Comparison of ENCODE assay signal across 15 mouse cellular contexts in genomic region chr14:59927804-59928203, GRCm38 (mm10).
"Had no signal": no experiment of that assay in that cellular context is flagged by ENCODE, and none has a peak within 500 bp of the region (broad histone marks: within the 10 kb centered on the region; RNA-seq: fewer than 3 reads in every experiment).

No protein-coding gene starts in this region.

- H3K36me3 ChIP-seq: liver, embryonic 13.5 days; stomach, embryonic 15.5 days had no signal

- DNase-seq: kidney, postnatal 25 days; layer of hippocampus, adult 9-11 months; liver, embryonic 13.5 days; lung, adult 2 months; lung, postnatal 14 days; lung, postnatal 4 days; midbrain, embryonic 14.5 days; retina, postnatal 1 day; right cerebral cortex, postnatal 25 days; spleen, adult 18-20 months; thymus, postnatal 36 days had no signal

- H3K4me2 ChIP-seq: liver, embryonic 13.5 days; midbrain, embryonic 11.5 days; stomach, embryonic 15.5 days had no signal

- H3K4me3 ChIP-seq: layer of hippocampus, adult 2 months; liver, embryonic 13.5 days; stomach, embryonic 15.5 days had no signal

- H3K9ac ChIP-seq: liver, embryonic 13.5 days; stomach, embryonic 15.5 days had no signal

- H3K4me1 ChIP-seq: liver, embryonic 13.5 days; stomach, embryonic 15.5 days had no signal

- H3K9me3 ChIP-seq: liver, embryonic 13.5 days; stomach, embryonic 15.5 days had no signal

- H3K27ac ChIP-seq: kidney, postnatal 0 days; layer of hippocampus, adult 2 months; liver, embryonic 13.5 days; stomach, embryonic 15.5 days had no signal

- H3K27me3 ChIP-seq: liver, embryonic 13.5 days; stomach, embryonic 15.5 days had no signal
